Mouse (Mus musculus): ENCODE measurements around the gene Plin5. TPM values are rescaled to one million over a fixed set of nuclear protein-coding genes. Genes with fewer than 3 reads are reported as not detected.
A peak's percentile ranks its signal among the peaks of the same experiment; 100 is the strongest.

Gene Plin5
- total and polyA plus RNA-seq, 3 experiments, result not detected

- no peak for TF ChIP-seq JUND (IDR thresholded peaks at IDR 0.05; ENCODE audit: low read depth, low read length)
- no peak for TF ChIP-seq ZKSCAN1 (IDR thresholded peaks at IDR 0.05; ENCODE audit: low read depth, low read length)
Measured at GRCm38 (mm10) chr17:56074827-56075208, 42.6 kb downstream of the Plin5 start, which contains the start of gene Ubxn6 (continued).

GRCm38 (mm10) chr17:56074097-56074826 is 43.1 kb downstream of the Plin5 start:
- TF ChIP-seq USF2 (IDR thresholded peaks at IDR 0.05; ENCODE audit: borderline replicate concordance in 1 of 2, insufficient read depth in 1 of 2, low read depth in 1 of 2, low read length in 2 of 2) (no peak), ZMIZ1 (IDR thresholded peaks at IDR 0.05; ENCODE audit: low read depth, low read length) (0 out of 2 replicates have a peak, but pooled peaks have one; percentile 43)
- no peaks in the 10 kb centered on the region for H3K27me3 ChIP-seq (ENCODE audit: control insufficient read depth in 1 of 2, insufficient read depth in 2 of 2, low read length in 2 of 2)
- peak; percentile 91 for DNase-seq (ENCODE audit: low read depth, low spot score)

DNA sequence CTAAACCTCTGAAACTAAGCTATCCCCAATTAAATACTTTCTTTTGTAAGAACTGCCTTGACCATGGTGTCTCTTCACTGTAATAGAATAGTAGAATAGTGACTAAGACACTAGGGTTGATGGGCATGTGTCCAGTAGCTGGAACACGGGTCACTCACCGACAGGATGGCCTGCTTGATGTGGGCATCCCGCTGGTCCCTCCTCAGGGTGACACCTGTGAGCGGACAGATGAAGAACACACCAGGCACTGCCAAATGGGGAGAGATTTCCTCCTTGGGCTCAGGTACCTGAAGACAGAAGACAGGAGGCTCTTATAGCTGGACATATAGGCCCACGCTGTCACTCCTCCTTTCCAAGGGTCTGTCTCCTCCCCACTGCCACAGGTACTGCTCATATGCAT is 45.2 kb downstream of the Plin5 start:
- Histone ChIP-seq H3K9me3 (replicated peaks; ENCODE audit: insufficient read depth, low read length) (no peaks in the 10 kb centered on the region), H3K36me3 (ENCODE audit: control insufficient read depth in 1 of 2, insufficient read depth in 2 of 2, low read length in 2 of 2) (peaks cover 2 to 4% of the 10 kb centered on the region in 2 experiments; a peak in 2 of 4 replicates), H3K4me3 (ENCODE audit: control insufficient read depth in 1 of 2, insufficient read depth in 1 of 2, low read depth in 2 of 2, low read length in 2 of 2) (no peak overlapping the region), H3K4me1 (ENCODE audit: control insufficient read depth in 1 of 2, insufficient read depth in 2 of 2, low read length in 2 of 2) (peaks cover 0 to 12% of the 10 kb centered on the region in 2 experiments; a peak in 1 of 4 replicates), H3K27me3 (ENCODE audit: control insufficient read depth in 1 of 2, insufficient read depth in 2 of 2, low read length in 2 of 2) (no peaks in the 10 kb centered on the region), H3K79me2 (ENCODE audit: control insufficient read depth, insufficient read depth, low read length, poor library complexity) (peaks cover 2% of the 10 kb centered on the region; the same call in 1 of the 2 replicates), H3K9ac (ENCODE audit: control insufficient read depth, low read depth, low read length, poor library complexity, severe bottlenecking) (no peak overlapping the region), H3K27ac (ENCODE audit: control insufficient read depth, low read depth, low read length) (no peak overlapping the region)
- no peak for DNase-seq (ENCODE audit: low read depth, low spot score)
- TF ChIP-seq EP300 (IDR thresholded peaks at IDR 0.05; ENCODE audit: low read depth in 1 of 2, low read length in 2 of 2) (no peak), NRF1 (IDR thresholded peaks at IDR 0.05; ENCODE audit: insufficient read depth, low read depth, low read length, poor library complexity, severe bottlenecking) (no peak), MXI1 (IDR thresholded peaks at IDR 0.05; ENCODE audit: low read depth, low read length) (no peak), HCFC1 (IDR thresholded peaks at IDR 0.05; ENCODE audit: low read depth, low read length) (no peak), POLR2AphosphoS5 (IDR thresholded peaks at IDR 0.05; ENCODE audit: borderline replicate concordance, low read depth, low read length) (no peak), E2F4 (IDR thresholded peaks at IDR 0.05; ENCODE audit: borderline replicate concordance, low read depth, low read length) (no peak), ELF1 (IDR thresholded peaks at IDR 0.05; ENCODE audit: low read depth, low read length) (no peak)

More at GRCm38 (mm10) chr17:56074097-56074826, 43.1 kb downstream of the Plin5 start:
- Histone ChIP-seq H3K36me3 (ENCODE audit: control insufficient read depth in 1 of 2, insufficient read depth in 2 of 2, low read length in 2 of 2) (peaks cover 0 to 6% of the 10 kb centered on the region in 2 experiments; a peak in 2 of 4 replicates), H3K27ac (ENCODE audit: control insufficient read depth, low read depth, low read length) (peak overlapping the region; percentile 95), H3K9me3 (replicated peaks; ENCODE audit: insufficient read depth, low read length) (no peaks in the 10 kb centered on the region), H3K4me3 (ENCODE audit: control insufficient read depth in 1 of 2, insufficient read depth in 1 of 2, low read depth in 2 of 2, low read length in 2 of 2) (peak overlapping the region; percentile 88 to 92), H3K4me1 (ENCODE audit: control insufficient read depth in 1 of 2, insufficient read depth in 2 of 2, low read length in 2 of 2) (peaks cover 0 to 15% of the 10 kb centered on the region in 2 experiments; a peak in 2 of 4 replicates), H3K9ac (ENCODE audit: control insufficient read depth, low read depth, low read length, poor library complexity, severe bottlenecking) (peak overlapping the region; percentile 95), H3K79me2 (ENCODE audit: control insufficient read depth, insufficient read depth, low read length, poor library complexity) (peaks cover 2% of the 10 kb centered on the region; the same call in 1 of the 2 replicates)
